Mouse (Mus musculus) limb, embryonic 10.5 days (tissue): Measurements from ENCODE around the gene Snrk. TPM values are rescaled to one million over a fixed set of nuclear protein-coding genes. Genes with fewer than 3 reads are reported as not detected.

Source experiments
- DNase-seq: peaks from one replicate; pipeline ENCODE4 v3.0.0-alpha.2; 2017; ENCODE audit warnings: low spot score
- H3K27ac ChIP-seq: fragments of 300-500 bp; sonication (generic); 2 replicates; pipeline ENCODE4 v1.5.1; 2016; ENCODE audit warnings: mild to moderate bottlenecking
- H3K27me3 ChIP-seq: fragments of 300-500 bp; sonication (generic); 2 replicates; pipeline ENCODE4 v1.6.1; 2016; ENCODE audit warnings: low read depth, mild to moderate bottlenecking; ENCODE audit not compliant: poor library complexity, severe bottlenecking
- H3K36me3 ChIP-seq: fragments of 300-500 bp; sonication (generic); 2 replicates; pipeline ENCODE4 v1.6.1; 2016; ENCODE audit warnings: mild to moderate bottlenecking, moderate library complexity
- H3K4me1 ChIP-seq: fragments of 300-500 bp; sonication (generic); 2 replicates; pipeline ENCODE4 v1.6.1; 2016
- H3K4me3 ChIP-seq: fragments of 300-500 bp; sonication (generic); 2 replicates; pipeline ENCODE4 v1.5.1; 2016; ENCODE audit warnings: mild to moderate bottlenecking, moderate library complexity
- H3K9me3 ChIP-seq: fragments of 300-500 bp; sonication (generic); replicated peaks from 2 replicates; pipeline ENCODE4 v1.6.1; 2016; ENCODE audit warnings: mild to moderate bottlenecking
- WGBS: fragments of 180-500 bp; shearing (Covaris S2); methylation state at CpG from one replicate; pipeline ENCODE4 v1.1.7; 2016; 5-methylcytosine and 5-hydroxymethylcytosine counted together
- polyA plus RNA-seq: library from polyadenylated mRNA; unstranded; fragments of >200 nt; fragmentation: Nextera tagmentation; extraction: Ambion mirVana; gene quantifications from 2 replicates; pipeline ENCODE4 v1.2.1, GENCODE M21; 2016

Snrk gene
- polyA plus RNA-seq, 1 experiment from 2014 or later = 41.1 TPM

DNA sequence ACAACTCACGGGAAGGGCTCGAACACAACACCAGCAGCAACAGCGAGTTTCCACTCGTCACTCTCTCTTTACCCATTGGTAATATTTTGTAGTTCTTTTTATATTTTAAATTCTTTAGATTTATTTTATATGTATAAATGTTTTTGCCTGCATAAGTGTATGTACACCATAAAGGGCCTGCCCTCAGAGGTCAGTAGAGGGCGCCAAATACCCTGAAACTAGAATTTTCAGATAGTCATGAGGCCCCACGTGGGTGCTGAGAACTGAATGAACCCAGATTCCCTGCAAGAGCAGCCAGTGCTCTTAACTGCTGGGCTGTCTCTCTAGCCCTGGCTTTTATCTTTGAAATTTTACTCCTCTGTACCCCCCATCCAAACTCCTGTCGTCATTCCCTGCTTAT lies 87.4 kb downstream of the Snrk start:
- peaks cover 11% of the 10 kb centered on the region for H3K4me1 ChIP-seq
- H3K27me3 ChIP-seq = no peaks in the 10 kb centered on the region
- WGBS = 61% methylated on average over 7 of the region's 7 CpGs
- H3K9me3 ChIP-seq = no peaks in the 10 kb centered on the region
- H3K36me3 ChIP-seq = no peaks in the 10 kb centered on the region
- H3K27ac ChIP-seq = no peak overlapping the region
- no peak overlapping the region for H3K4me3 ChIP-seq
- no peak for DNase-seq

DNA sequence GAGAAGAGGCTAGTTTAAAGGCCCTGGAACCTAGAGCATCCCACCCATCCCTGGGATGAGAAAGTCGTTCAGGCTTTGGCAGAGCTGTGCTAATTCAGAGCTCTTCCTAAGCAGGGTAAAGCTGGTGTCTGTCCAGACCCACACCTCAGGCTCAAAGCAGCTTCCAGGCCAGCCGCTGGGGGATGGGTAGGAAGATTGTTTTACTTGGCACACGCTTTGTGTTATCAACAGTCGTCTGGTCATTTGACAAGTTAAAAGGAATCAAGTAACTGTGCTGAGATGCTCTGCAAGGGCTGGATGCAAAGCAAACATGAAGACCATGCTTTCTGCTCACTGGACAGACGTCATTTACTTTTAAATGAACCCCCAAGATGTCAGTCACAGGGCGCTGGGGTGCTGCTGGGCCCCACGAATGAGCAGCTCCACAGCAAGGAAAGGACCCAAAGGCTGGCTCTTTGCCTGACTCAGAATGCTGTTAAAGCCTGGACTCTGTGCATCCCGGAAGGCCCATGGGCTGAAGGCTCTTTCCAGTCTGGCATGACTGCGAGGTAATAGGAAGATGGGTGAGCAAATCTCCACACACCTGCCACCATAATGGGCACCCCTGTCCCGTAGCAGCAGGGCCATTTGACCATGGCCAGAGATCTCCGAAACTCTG lies 88.6 kb downstream of the Snrk start:
- Histone ChIP-seq H3K27ac (no peak overlapping the region), H3K27me3 (no peaks in the 10 kb centered on the region), H3K9me3 (no peaks in the 10 kb centered on the region), H3K4me1 (peaks cover 5% of the 10 kb centered on the region), H3K36me3 (no peaks in the 10 kb centered on the region), H3K4me3 (no peak overlapping the region)
- 59% methylated on average over 11 of the region's 11 CpGs for WGBS
- DNase-seq = no peak

DNA sequence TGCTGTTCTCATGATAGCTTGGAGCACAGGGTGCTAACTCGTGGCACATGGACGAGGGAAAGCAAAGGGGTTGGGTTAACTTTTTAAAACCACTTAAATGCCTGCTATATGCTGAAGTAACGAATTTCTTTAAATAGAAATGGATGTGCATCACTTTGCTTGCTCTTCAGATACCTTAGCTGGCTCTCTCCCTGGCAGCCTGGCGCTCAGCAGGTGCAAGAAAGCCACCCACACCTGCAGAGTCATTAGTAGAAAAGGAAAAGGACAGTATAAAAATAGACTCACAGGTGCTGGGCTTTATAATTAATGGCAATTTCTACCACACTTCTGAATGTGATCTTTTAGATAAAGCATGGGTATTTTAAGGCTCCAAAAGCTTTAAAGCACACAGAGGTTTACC lies 91.2 kb downstream of the Snrk start:
- no peak overlapping the region for H3K27ac ChIP-seq
- no peak for DNase-seq
- H3K4me3 ChIP-seq = no peak overlapping the region
- H3K27me3 ChIP-seq = no peaks in the 10 kb centered on the region
- H3K4me1 ChIP-seq = peaks cover 5% of the 10 kb centered on the region
- WGBS = 77% methylated on average over 4 of the region's 4 CpGs
- no peaks in the 10 kb centered on the region for H3K36me3 ChIP-seq
- no peaks in the 10 kb centered on the region for H3K9me3 ChIP-seq

DNA sequence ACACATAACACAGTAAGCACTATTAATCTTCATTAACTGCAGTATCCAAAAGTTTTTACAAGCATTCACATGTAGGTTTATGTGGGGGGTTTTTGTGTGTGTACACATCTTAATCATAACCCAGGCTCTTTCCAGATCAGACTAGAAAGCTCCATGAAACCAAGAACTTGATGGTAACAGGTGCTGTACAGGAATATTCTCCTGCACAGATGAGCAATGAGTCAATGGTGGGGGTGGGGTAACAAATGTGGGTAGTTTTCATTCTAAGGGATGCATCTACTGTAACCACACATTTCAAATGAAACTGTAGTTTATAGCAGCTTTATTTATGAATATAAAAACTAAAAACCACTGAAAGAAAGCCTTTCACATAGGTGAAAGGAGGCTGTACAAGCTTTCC lies 98.1 kb downstream of the Snrk start:
- Histone ChIP-seq H3K27me3 (no peaks in the 10 kb centered on the region), H3K4me1 (no peaks in the 10 kb centered on the region), H3K36me3 (no peaks in the 10 kb centered on the region), H3K4me3 (no peak overlapping the region), H3K9me3 (no peaks in the 10 kb centered on the region), H3K27ac (no peak overlapping the region)
- no peak for DNase-seq

DNA sequence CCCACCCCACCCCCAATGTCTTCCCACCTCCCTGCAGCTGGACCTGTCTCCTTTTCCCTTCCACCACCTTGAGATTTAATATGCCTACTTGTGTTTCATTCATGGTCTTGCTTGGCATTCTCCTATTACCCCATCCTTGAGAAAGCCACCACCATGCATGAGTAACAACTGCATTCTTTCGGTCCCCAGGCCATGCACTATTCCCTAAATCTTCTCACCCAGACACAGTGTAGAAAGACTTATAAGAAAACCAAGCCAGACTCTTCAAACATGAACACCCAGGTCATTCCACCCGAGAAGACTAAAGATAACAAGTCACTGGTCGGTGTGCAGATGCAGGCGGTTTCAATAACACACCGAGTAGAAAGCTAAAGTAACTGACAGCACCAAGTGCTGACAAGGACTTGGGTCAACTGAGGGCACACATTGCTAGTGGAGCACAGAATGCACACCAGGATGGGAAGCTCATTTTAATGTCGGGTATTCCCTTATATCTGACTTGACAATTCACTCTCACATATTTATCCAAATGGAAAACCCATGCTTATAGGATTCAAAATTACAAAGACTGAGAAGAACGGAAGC lies 100.0 kb downstream of the Snrk start:
- WGBS = 88% methylated on average over 7 of the region's 7 CpGs
- Histone ChIP-seq H3K27ac (no peak overlapping the region), H3K27me3 (no peaks in the 10 kb centered on the region)

More for the DNA sequence above, 100.0 kb downstream of the Snrk start:
- no peaks in the 10 kb centered on the region for H3K9me3 ChIP-seq
- H3K36me3 ChIP-seq = no peaks in the 10 kb centered on the region
- no peaks in the 10 kb centered on the region for H3K4me1 ChIP-seq
- no peak for DNase-seq
- no peak overlapping the region for H3K4me3 ChIP-seq

Other genes starting within 250 kb of the Snrk start
- gene Ackr2, start 218.9 kb upstream of the Snrk start, polyA plus RNA-seq = 0.16 TPM in 1 of 2 replicates, not detected in the other
- gene Cyp8b1, start 201.0 kb upstream of the Snrk start, polyA plus RNA-seq = not detected in 2 replicates
- gene Fam198a, start 166.3 kb upstream of the Snrk start, polyA plus RNA-seq = 0.40 and 0.65 TPM in 2 replicates
- 11.5 and 12.5 TPM in 2 replicates for gene Pomgnt2, start 120.2 kb upstream of the Snrk start, polyA plus RNA-seq
- gene Ano10, start 177.2 kb downstream of the Snrk start, polyA plus RNA-seq = 18.0 and 26.2 TPM in 2 replicates
- gene Abhd5, start 234.3 kb downstream of the Snrk start, polyA plus RNA-seq = 18.0 and 20.3 TPM in 2 replicates